Mouse (Mus musculus): ENCODE results near the gene Blvrb.

- no peak for TF ChIP-seq POLR2A (IDR thresholded peaks at IDR 0.05; ENCODE audit: borderline replicate concordance, insufficient read depth, low read length)
- TF ChIP-seq CTCF (IDR thresholded peaks at IDR 0.05; ENCODE audit: borderline replicate concordance, insufficient read depth, low read depth, low read length): no peak
Observed at GRCm38 (mm10) chr7:27455273-27455672, 7.5 kb downstream of the Blvrb start.

Data from cerebellum, adult 2 months (tissue).